In genomic region chr14:48665816-48666661, GRCm38 (mm10) we compare ENCODE assay signal across 11 mouse cellular contexts. TPM values are rescaled to one million over a fixed set of nuclear protein-coding genes. Genes with fewer than 3 reads are reported as not detected.
DNase-seq lines count a peak whose midpoint lies in the region; ATAC-seq and TF ChIP-seq lines count a peak whose summit lies in the region.
"Had no signal": no experiment of that assay in that cellular context is flagged by ENCODE, and none has a peak within 500 bp of the region (broad histone marks: within the 10 kb centered on the region; RNA-seq: fewer than 3 reads in every experiment).

No protein-coding gene starts in this region.

- ATAC-seq in megakaryocyte, adult 5-6 weeks (ENCODE audit: poor library complexity, severe bottlenecking) = no peak
- peak; percentile 12; the same call in 1 of the 2 replicates for ATAC-seq in embryonic facial prominence, embryonic 14.5 days (ENCODE audit: low read depth)
- ATAC-seq in intestine, postnatal 0 days = peak; percentile 19; the same call in 1 of the 2 replicates

- peaks cover 26% of the 10 kb centered on the region for H3K4me1 ChIP-seq in megakaryocyte, embryonic 14.5 days
- H3K4me1 ChIP-seq in embryonic facial prominence, embryonic 14.5 days (ENCODE audit: control insufficient read depth, insufficient read depth, low read length) = no peaks in the 10 kb centered on the region
- H3K4me1 ChIP-seq in intestine, postnatal 0 days (replicated peaks; ENCODE audit: control insufficient read depth, insufficient read depth, low read length) = no peaks in the 10 kb centered on the region

- peaks cover 10% of the 10 kb centered on the region; the same call in 1 of the 2 replicates for H3K9me3 ChIP-seq in megakaryocyte, embryonic 14.5 days
- H3K9me3 ChIP-seq in embryonic facial prominence, embryonic 14.5 days (ENCODE audit: control insufficient read depth, low read length) = no peaks in the 10 kb centered on the region
- no peaks in the 10 kb centered on the region for H3K9me3 ChIP-seq in intestine, postnatal 0 days (ENCODE audit: control insufficient read depth)

- under 1% methylated on average over 44 of the region's 52 CpGs for WGBS in embryonic facial prominence, embryonic 14.5 days
- 1% methylated on average over 52 of the region's 52 CpGs for WGBS in intestine, postnatal 0 days

- H3K27ac ChIP-seq in embryonic facial prominence, embryonic 14.5 days (replicated peaks; ENCODE audit: low read depth, low read length) = peak overlapping the region; percentile 44; the same call in 1 of the 2 replicates
- no peak overlapping the region for H3K27ac ChIP-seq in intestine, postnatal 0 days (ENCODE audit: low read depth, low read length)
- H3K27ac ChIP-seq: kidney, postnatal 0 days; macrophage had no signal

- DNase-seq in embryonic facial prominence, embryonic 14.5 days (ENCODE audit: low spot score) = no peak
- peak; percentile 16 for DNase-seq in yolk sac, embryonic 10.5 days (ENCODE audit: low spot score)
- no peak for DNase-seq in testis, postnatal 14 days (ENCODE audit: low spot score)
- DNase-seq in kidney, adult 11 months = no peak
- no peak for DNase-seq in adrenal gland, adult 18-20 months (ENCODE audit: low spot score in 2 of 2)

- peaks cover 96% of the 10 kb centered on the region for H3K27me3 ChIP-seq in megakaryocyte, embryonic 14.5 days (replicated peaks)
- H3K27me3 ChIP-seq in embryonic facial prominence, embryonic 14.5 days (replicated peaks; ENCODE audit: control insufficient read depth, insufficient read depth, low read length) = peaks cover 95% of the 10 kb centered on the region
- peaks cover 94% of the 10 kb centered on the region for H3K27me3 ChIP-seq in intestine, postnatal 0 days (replicated peaks; ENCODE audit: control insufficient read depth, insufficient read depth, low read length)

- peak overlapping the region; percentile 28 for H3K4me3 ChIP-seq in megakaryocyte, embryonic 14.5 days (replicated peaks)
- H3K4me3 ChIP-seq in embryonic facial prominence, embryonic 14.5 days (ENCODE audit: low read depth, low read length) = peak overlapping the region; percentile 25
- H3K4me3 ChIP-seq in intestine, postnatal 0 days (ENCODE audit: low read depth, low read length) = no peak overlapping the region

- no peak for TF ChIP-seq CTCF in intestine, postnatal 0 days (IDR thresholded peaks at IDR 0.05; ENCODE audit: low read depth)

- H3K36me3 ChIP-seq in megakaryocyte, embryonic 14.5 days (replicated peaks; ENCODE audit: low read length) = no peaks in the 10 kb centered on the region
- no peaks in the 10 kb centered on the region for H3K36me3 ChIP-seq in embryonic facial prominence, embryonic 14.5 days (ENCODE audit: control insufficient read depth, insufficient read depth, low read length)
- no peaks in the 10 kb centered on the region for H3K36me3 ChIP-seq in intestine, postnatal 0 days (ENCODE audit: control insufficient read depth, insufficient read depth)

- peak overlapping the region; percentile 33; the same call in 1 of the 2 replicates for H3K4me2 ChIP-seq in embryonic facial prominence, embryonic 14.5 days (ENCODE audit: low read depth, low read length)
- no peak overlapping the region for H3K4me2 ChIP-seq in intestine, postnatal 0 days (replicated peaks; ENCODE audit: low read depth)

- H3K9ac ChIP-seq in embryonic facial prominence, embryonic 14.5 days (ENCODE audit: low read depth, low read length) = peak overlapping the region; percentile 50
- no peak overlapping the region for H3K9ac ChIP-seq in intestine, postnatal 0 days (ENCODE audit: low read depth, low read length)

RNA-seq across cellular contexts. Expression of gene Otx2, which starts 7.6 kb away (rescaled TPM):
- not detected in 2 replicates for polyA plus RNA-seq in megakaryocyte, embryonic 14.5 days (2012; ENCODE audit: insufficient read depth, low replicate concordance)
- not detected in 2 replicates for total RNA-seq in megakaryocyte, adult 5-6 weeks (2015)
- not detected in 2 replicates for total RNA-seq in megakaryocyte, adult 5-6 weeks (2017)
- polyA plus RNA-seq in embryonic facial prominence, embryonic 14.5 days (2014; fragmentation: Nextera tagmentation; extraction: Ambion mirVana) = 5.5 and 5.7 TPM in 2 replicates
- not detected in 2 replicates for polyA plus RNA-seq in intestine, postnatal 0 days (2015; fragmentation: Nextera tagmentation; extraction: Ambion mirVana)
- total RNA-seq in adrenal gland, adult 18-20 months (2021) = not detected
- polyA plus RNA-seq: kidney, postnatal 0 days; macrophage; spleen, adult 2 months had no signal
